Mouse (Mus musculus): ENCODE data around the gene Ndufaf7. TPM values are rescaled to one million over a fixed set of nuclear protein-coding genes. Genes with fewer than 3 reads are reported as not detected.

The Ndufaf7 gene
- polyA plus RNA-seq (2014; fragmentation: Nextera tagmentation; extraction: Ambion mirVana) = 46.5 and 52.1 TPM in 2 replicates

GRCm38 (mm10) chr17:78936466-78937228 is at the start of gene Ndufaf7, which contains the start of gene Cebpz:
Ndufaf7 (plus strand) TSS chr17:78937136.
Cebpz (minus strand) TSS chr17:78937066.
- under 1% methylated on average over 45 of the region's 45 CpGs for WGBS
- DNase-seq (ENCODE audit: low spot score) (peak; percentile 99), ATAC-seq (ENCODE audit: insufficient number of reproducible peaks, low FRiP score, low TSS enrichment, low read depth) (peak; percentile 98)
- no peaks in the 10 kb centered on the region for H3K27me3 ChIP-seq (ENCODE audit: control insufficient read depth, insufficient read depth, low read length)
- H3K4me1 ChIP-seq (ENCODE audit: control insufficient read depth, insufficient read depth, low read length) = no peaks in the 10 kb centered on the region
- peaks cover 17% of the 10 kb centered on the region for H3K36me3 ChIP-seq (ENCODE audit: control insufficient read depth, insufficient read depth, low read length)
- peak within 1 kb of the TSS; percentile 72 for H3K9ac ChIP-seq (ENCODE audit: low read length)
- peak within 1 kb of the TSS; percentile 90 for H3K4me3 ChIP-seq (ENCODE audit: low read depth, low read length)
- no peak within 1 kb of the TSS for H3K27ac ChIP-seq (replicated peaks; ENCODE audit: low read depth, low read length)
- no peaks in the 10 kb centered on the region for H3K9me3 ChIP-seq (ENCODE audit: control insufficient read depth, low read length)
- peak within 1 kb of the TSS; percentile 61 for H3K4me2 ChIP-seq (ENCODE audit: low read depth, severe bottlenecking)

GRCm38 (mm10) chr17:78888554-78888953 is 48.4 kb upstream of the Ndufaf7 start:
- H3K4me2 ChIP-seq (ENCODE audit: low read depth, severe bottlenecking) = no peak overlapping the region
- no peaks in the 10 kb centered on the region for H3K27me3 ChIP-seq (ENCODE audit: control insufficient read depth, insufficient read depth, low read length)
- no peaks in the 10 kb centered on the region for H3K4me1 ChIP-seq (ENCODE audit: control insufficient read depth, insufficient read depth, low read length)
- no peak for ATAC-seq (ENCODE audit: insufficient number of reproducible peaks, low FRiP score, low TSS enrichment, low read depth)
- DNase-seq (ENCODE audit: low spot score) = no peak
- no peak overlapping the region for H3K27ac ChIP-seq (replicated peaks; ENCODE audit: low read depth, low read length)
- no peaks in the 10 kb centered on the region for H3K36me3 ChIP-seq (ENCODE audit: control insufficient read depth, insufficient read depth, low read length)
- H3K4me3 ChIP-seq (ENCODE audit: low read depth, low read length) = no peak overlapping the region
- H3K9me3 ChIP-seq (ENCODE audit: control insufficient read depth, low read length) = no peaks in the 10 kb centered on the region
- WGBS = 86% methylated on average over 4 of the region's 4 CpGs
- H3K9ac ChIP-seq (ENCODE audit: low read length) = no peak overlapping the region

GRCm38 (mm10) chr17:78889184-78889583 is 47.8 kb upstream of the Ndufaf7 start:
- Histone ChIP-seq H3K36me3 (ENCODE audit: control insufficient read depth, insufficient read depth, low read length) (no peaks in the 10 kb centered on the region), H3K4me1 (ENCODE audit: control insufficient read depth, insufficient read depth, low read length) (no peaks in the 10 kb centered on the region), H3K9me3 (ENCODE audit: control insufficient read depth, low read length) (no peaks in the 10 kb centered on the region), H3K27me3 (ENCODE audit: control insufficient read depth, insufficient read depth, low read length) (no peaks in the 10 kb centered on the region), H3K4me2 (ENCODE audit: low read depth, severe bottlenecking) (no peak overlapping the region), H3K27ac (replicated peaks; ENCODE audit: low read depth, low read length) (no peak overlapping the region), H3K9ac (ENCODE audit: low read length) (no peak overlapping the region), H3K4me3 (ENCODE audit: low read depth, low read length) (no peak overlapping the region)
- DNase-seq (ENCODE audit: low spot score) (no peak), ATAC-seq (ENCODE audit: insufficient number of reproducible peaks, low FRiP score, low TSS enrichment, low read depth) (no peak)
- 56% methylated on average over 3 of the region's 3 CpGs for WGBS

- 79% methylated on average over 9 of the region's 9 CpGs for WGBS
These were observed 45.9 kb upstream of the Ndufaf7 start for GRCm38 (mm10) chr17:78891020-78891419.

GRCm38 (mm10) chr17:78894991-78895390 is 41.9 kb upstream of the Ndufaf7 start:
- Histone ChIP-seq H3K9ac (ENCODE audit: low read length) (no peak overlapping the region), H3K36me3 (ENCODE audit: control insufficient read depth, insufficient read depth, low read length) (no peaks in the 10 kb centered on the region), H3K27me3 (ENCODE audit: control insufficient read depth, insufficient read depth, low read length) (no peaks in the 10 kb centered on the region), H3K4me1 (ENCODE audit: control insufficient read depth, insufficient read depth, low read length) (no peaks in the 10 kb centered on the region), H3K27ac (replicated peaks; ENCODE audit: low read depth, low read length) (no peak overlapping the region), H3K4me2 (ENCODE audit: low read depth, severe bottlenecking) (no peak overlapping the region), H3K9me3 (ENCODE audit: control insufficient read depth, low read length) (no peaks in the 10 kb centered on the region), H3K4me3 (ENCODE audit: low read depth, low read length) (no peak overlapping the region)
- WGBS = 81% methylated on average over 7 of the region's 7 CpGs
- DNase-seq (ENCODE audit: low spot score) = no peak
- no peak for ATAC-seq (ENCODE audit: insufficient number of reproducible peaks, low FRiP score, low TSS enrichment, low read depth)

More at GRCm38 (mm10) chr17:78891020-78891419, 45.9 kb upstream of the Ndufaf7 start:
- Histone ChIP-seq H3K4me1 (ENCODE audit: control insufficient read depth, insufficient read depth, low read length) (no peaks in the 10 kb centered on the region), H3K9ac (ENCODE audit: low read length) (no peak overlapping the region), H3K27ac (replicated peaks; ENCODE audit: low read depth, low read length) (no peak overlapping the region), H3K27me3 (ENCODE audit: control insufficient read depth, insufficient read depth, low read length) (no peaks in the 10 kb centered on the region), H3K36me3 (ENCODE audit: control insufficient read depth, insufficient read depth, low read length) (no peaks in the 10 kb centered on the region), H3K4me3 (ENCODE audit: low read depth, low read length) (no peak overlapping the region), H3K9me3 (ENCODE audit: control insufficient read depth, low read length) (no peaks in the 10 kb centered on the region), H3K4me2 (ENCODE audit: low read depth, severe bottlenecking) (no peak overlapping the region)
- no peak for DNase-seq (ENCODE audit: low spot score)
- ATAC-seq (ENCODE audit: insufficient number of reproducible peaks, low FRiP score, low TSS enrichment, low read depth) = no peak

- H3K4me1 ChIP-seq (ENCODE audit: control insufficient read depth, insufficient read depth, low read length) = no peaks in the 10 kb centered on the region
- 44% methylated on average over 8 of the region's 8 CpGs for WGBS
- H3K4me3 ChIP-seq (ENCODE audit: low read depth, low read length) = no peak overlapping the region
- no peak for ATAC-seq (ENCODE audit: insufficient number of reproducible peaks, low FRiP score, low TSS enrichment, low read depth)
- H3K9ac ChIP-seq (ENCODE audit: low read length) = no peak overlapping the region
- no peaks in the 10 kb centered on the region for H3K27me3 ChIP-seq (ENCODE audit: control insufficient read depth, insufficient read depth, low read length)
- no peak overlapping the region for H3K4me2 ChIP-seq (ENCODE audit: low read depth, severe bottlenecking)
- H3K9me3 ChIP-seq (ENCODE audit: control insufficient read depth, low read length) = no peaks in the 10 kb centered on the region
- peak; percentile 39 for DNase-seq (ENCODE audit: low spot score)
- H3K36me3 ChIP-seq (ENCODE audit: control insufficient read depth, insufficient read depth, low read length) = no peaks in the 10 kb centered on the region
- no peak overlapping the region for H3K27ac ChIP-seq (replicated peaks; ENCODE audit: low read depth, low read length)
These were observed 41.5 kb upstream of the Ndufaf7 start for GRCm38 (mm10) chr17:78895394-78895793.

- no peaks in the 10 kb centered on the region for H3K27me3 ChIP-seq (ENCODE audit: control insufficient read depth, insufficient read depth, low read length)
- ATAC-seq (ENCODE audit: insufficient number of reproducible peaks, low FRiP score, low TSS enrichment, low read depth) (no peak), DNase-seq (ENCODE audit: low spot score) (no peak)
- WGBS = 83% methylated on average over 2 of the region's 2 CpGs
- H3K27ac ChIP-seq (replicated peaks; ENCODE audit: low read depth, low read length) = no peak overlapping the region
- H3K4me2 ChIP-seq (ENCODE audit: low read depth, severe bottlenecking) = no peak overlapping the region
- H3K4me1 ChIP-seq (ENCODE audit: control insufficient read depth, insufficient read depth, low read length) = no peaks in the 10 kb centered on the region
- no peak overlapping the region for H3K9ac ChIP-seq (ENCODE audit: low read length)
- H3K9me3 ChIP-seq (ENCODE audit: control insufficient read depth, low read length) = no peaks in the 10 kb centered on the region
- no peak overlapping the region for H3K4me3 ChIP-seq (ENCODE audit: low read depth, low read length)
- no peaks in the 10 kb centered on the region for H3K36me3 ChIP-seq (ENCODE audit: control insufficient read depth, insufficient read depth, low read length)
These were observed 33.8 kb upstream of the Ndufaf7 start for GRCm38 (mm10) chr17:78903158-78903557.

- Histone ChIP-seq H3K4me3 (ENCODE audit: low read depth, low read length) (no peak within 1 kb of the TSS), H3K27ac (replicated peaks; ENCODE audit: low read depth, low read length) (no peak within 1 kb of the TSS)
These were observed 30.0 kb upstream of the Ndufaf7 start, which contains the start of gene Sult6b1 for GRCm38 (mm10) chr17:78906892-78907291. Sult6b1 (minus strand) TSS chr17:78906992.

More at GRCm38 (mm10) chr17:78906892-78907291, 30.0 kb upstream of the Ndufaf7 start, which contains the start of gene Sult6b1:
- no peak within 1 kb of the TSS for H3K9ac ChIP-seq (ENCODE audit: low read length)
- WGBS = 85% methylated on average over 5 of the region's 5 CpGs
- no peak within 1 kb of the TSS for H3K4me2 ChIP-seq (ENCODE audit: low read depth, severe bottlenecking)
- H3K9me3 ChIP-seq (ENCODE audit: control insufficient read depth, low read length) = no peaks in the 10 kb centered on the region
- H3K27me3 ChIP-seq (ENCODE audit: control insufficient read depth, insufficient read depth, low read length) = no peaks in the 10 kb centered on the region
- no peaks in the 10 kb centered on the region for H3K36me3 ChIP-seq (ENCODE audit: control insufficient read depth, insufficient read depth, low read length)
- no peak for ATAC-seq (ENCODE audit: insufficient number of reproducible peaks, low FRiP score, low TSS enrichment, low read depth)
- H3K4me1 ChIP-seq (ENCODE audit: control insufficient read depth, insufficient read depth, low read length) = no peaks in the 10 kb centered on the region
- no peak for DNase-seq (ENCODE audit: low spot score)

All from limb, embryonic 11.5 days (tissue).